Mouse (Mus musculus) MEL (cell line): ENCODE measurements around the gene Hdac7.

Source experiments
- CTCF ChIP-seq, 3 experiments: IDR thresholded peaks in 2 of 3; conservative IDR thresholded peaks in 1 of 3; 2 replicates each; pipeline ENCODE4 v1.5.1; 2011 to 2012; ENCODE audit warnings: low read length in 3 of 3, low read depth in 2 of 3, mild to moderate bottlenecking in 2 of 3, improper control_type of control experiment in 1 of 3, inconsistent platforms in 1 of 3, mixed read lengths in 1 of 3, moderate library complexity in 1 of 3; ENCODE audit not compliant: control insufficient read depth in 1 of 3, insufficient read depth in 1 of 3, poor library complexity in 1 of 3, severe bottlenecking in 1 of 3
- EP300 ChIP-seq, 2 experiments: IDR thresholded peaks; 2 replicates each; pipeline ENCODE4 v1.6.1; 2011; ENCODE audit warnings: improper control_type of control experiment in 2 of 2, low read length in 2 of 2, low read depth in 1 of 2, mild to moderate bottlenecking in 1 of 2
- GATA1 ChIP-seq: IDR thresholded peaks from 2 replicates; pipeline ENCODE4 v1.6.1; 2011; ENCODE audit warnings: low read depth, low read length, improper control_type of control experiment
- MAFK ChIP-seq: IDR thresholded peaks from 2 replicates; pipeline ENCODE4 v1.6.1; 2011; ENCODE audit warnings: low read depth, mild to moderate bottlenecking, low read length, improper control_type of control experiment, borderline replicate concordance
- MAX ChIP-seq: IDR thresholded peaks from 2 replicates; pipeline ENCODE4 v1.6.1; 2011; ENCODE audit warnings: low read length, improper control_type of control experiment
- NELFE ChIP-seq: IDR thresholded peaks from 2 replicates; pipeline ENCODE4 v1.6.1; 2011; ENCODE audit warnings: low read depth, low read length, improper control_type of control experiment
- RAD21 ChIP-seq: IDR thresholded peaks from 2 replicates; pipeline ENCODE4 v1.6.1; 2011; ENCODE audit warnings: mild to moderate bottlenecking, low read depth, low read length, improper control_type of control experiment
- TAL1 ChIP-seq: IDR thresholded peaks from 2 replicates; pipeline ENCODE4 v1.6.1; 2012; ENCODE audit warnings: mild to moderate bottlenecking, inconsistent platforms, low read length, moderate library complexity, mixed read lengths
- TCF12 ChIP-seq: IDR thresholded peaks from 2 replicates; pipeline ENCODE4 v1.6.1; 2014; ENCODE audit warnings: low read depth, mild to moderate bottlenecking, inconsistent platforms, low read length, improper control_type of control experiment, moderate library complexity
- USF1 ChIP-seq: IDR thresholded peaks from 2 replicates; pipeline ENCODE4 v1.6.1; 2014; ENCODE audit warnings: low read depth, mild to moderate bottlenecking, inconsistent platforms, low read length, improper control_type of control experiment, moderate library complexity

- peak; percentile 97 to 99 (median 98) for TF ChIP-seq CTCF (IDR thresholded peaks at IDR 0.05 in 2 of 3, conservative IDR thresholded peaks at IDR 0.05 in 1 of 3; ENCODE audit: control insufficient read depth in 1 of 3, insufficient read depth in 1 of 3, low read depth in 2 of 3, low read length in 3 of 3, poor library complexity in 1 of 3, severe bottlenecking in 1 of 3)
- no peak for TF ChIP-seq NELFE
- TF ChIP-seq USF1 = no peak
- no peak for TF ChIP-seq TAL1
- no peak for TF ChIP-seq TCF12
- TF ChIP-seq MAX = no peak
- no peak for TF ChIP-seq MAFK
- TF ChIP-seq EP300 (IDR thresholded peaks at IDR 0.05; ENCODE audit: low read depth in 1 of 2, low read length in 2 of 2) = no peak
- TF ChIP-seq RAD21 = peak; percentile 91
- TF ChIP-seq GATA1 = no peak
These were observed 67.8 kb downstream of the Hdac7 start for GRCm38 (mm10) chr15:97776514-97776913.
